Mouse (Mus musculus) lung, postnatal 0 days (tissue): ENCODE results near the gene Usp50. TPM values are rescaled to one million over a fixed set of nuclear protein-coding genes. Genes with fewer than 3 reads are reported as not detected.

ENCODE experiments used
- ATAC-seq: fragments of 200-750 bp; cut with Nextera tagmentation; 2 replicates; pipeline ENCODE4 v1.8.0; 2017; ENCODE audit warnings: moderate library complexity
- DNase-seq: peaks from one replicate; pipeline ENCODE4 v3.0.0-alpha.2; 2016; ENCODE audit warnings: low spot score
- H3K27ac ChIP-seq: fragments of 300-500 bp; sonication (generic); 2 replicates; pipeline ENCODE4 v1.5.1; 2014; ENCODE audit warnings: antibody characterized with exemption, mild to moderate bottlenecking, low read length, mixed read lengths
- H3K27me3 ChIP-seq: fragments of 300-500 bp; sonication (generic); replicated peaks from 2 replicates; pipeline ENCODE4 v1.6.1; 2014; ENCODE audit warnings: low read length, mixed read lengths; ENCODE audit not compliant: insufficient read depth
- H3K36me3 ChIP-seq: fragments of 300-500 bp; sonication (generic); 2 replicates; pipeline ENCODE4 v1.6.1; 2014; ENCODE audit warnings: low read length, mixed read lengths; ENCODE audit not compliant: insufficient read depth
- H3K4me1 ChIP-seq: fragments of 300-500 bp; sonication (generic); 2 replicates; pipeline ENCODE4 v1.6.1; 2014; ENCODE audit warnings: antibody characterized with exemption, low read depth, low read length, mixed read lengths; ENCODE audit not compliant: insufficient read depth
- H3K4me2 ChIP-seq: fragments of 300-500 bp; sonication (generic); replicated peaks from 2 replicates; pipeline ENCODE4 v1.6.1; 2014; ENCODE audit warnings: low read depth, mild to moderate bottlenecking, low read length, moderate library complexity, mixed read lengths
- H3K4me3 ChIP-seq: fragments of 300-500 bp; sonication (generic); 2 replicates; pipeline ENCODE4 v1.5.1; 2014; ENCODE audit warnings: low read depth, low read length
- H3K9ac ChIP-seq: fragments of 300-500 bp; sonication (generic); replicated peaks from 2 replicates; pipeline ENCODE4 v1.6.1; 2014; ENCODE audit warnings: low read depth, mild to moderate bottlenecking
- H3K9me3 ChIP-seq: fragments of 300-500 bp; sonication (generic); 2 replicates; pipeline ENCODE4 v1.6.1; 2016; ENCODE audit warnings: low read length, mixed read lengths
- CTCF ChIP-seq: IDR thresholded peaks from 2 replicates; pipeline ENCODE4 v1.5.1; 2016; ENCODE audit warnings: antibody characterized with exemption, mild to moderate bottlenecking
- EP300 ChIP-seq: IDR thresholded peaks from 2 replicates; pipeline ENCODE4 v1.6.1; 2016; ENCODE audit warnings: antibody characterized with exemption, mild to moderate bottlenecking, control low read depth
- WGBS: fragments of 180-500 bp; shearing (Covaris S2); extraction: QIAGEN DNeasy Blood & Tissue Kit; methylation state at CpG from one replicate; pipeline ENCODE4 v1.1.7; 2014; 5-methylcytosine and 5-hydroxymethylcytosine counted together
- polyA plus RNA-seq: library from polyadenylated mRNA; unstranded; fragments of >200 nt; fragmentation: Nextera tagmentation; extraction: Ambion mirVana; gene quantifications from 2 replicates; pipeline ENCODE4 v1.2.1, GENCODE M21; 2015

Usp50 gene
- polyA plus RNA-seq, 1 experiment from 2014 or later: 1.6 TPM

- H3K27ac ChIP-seq: no peak overlapping the region
- no peak overlapping the region for H3K9ac ChIP-seq
- H3K4me1 ChIP-seq: no peaks in the 10 kb centered on the region
- H3K9me3 ChIP-seq: no peaks in the 10 kb centered on the region
- H3K4me2 ChIP-seq: no peak overlapping the region
- peaks cover 13% of the 10 kb centered on the region for H3K36me3 ChIP-seq
- WGBS: 73% methylated on average over 5 of the region's 5 CpGs
- no peaks in the 10 kb centered on the region for H3K27me3 ChIP-seq
- no peak for ATAC-seq
- TF ChIP-seq EP300 (no peak), CTCF (no peak)
- H3K4me3 ChIP-seq: no peak overlapping the region
- no peak for DNase-seq
Observed at GRCm38 (mm10) chr2:126792611-126793010, 9.3 kb upstream of the Usp50 start.

DNA sequence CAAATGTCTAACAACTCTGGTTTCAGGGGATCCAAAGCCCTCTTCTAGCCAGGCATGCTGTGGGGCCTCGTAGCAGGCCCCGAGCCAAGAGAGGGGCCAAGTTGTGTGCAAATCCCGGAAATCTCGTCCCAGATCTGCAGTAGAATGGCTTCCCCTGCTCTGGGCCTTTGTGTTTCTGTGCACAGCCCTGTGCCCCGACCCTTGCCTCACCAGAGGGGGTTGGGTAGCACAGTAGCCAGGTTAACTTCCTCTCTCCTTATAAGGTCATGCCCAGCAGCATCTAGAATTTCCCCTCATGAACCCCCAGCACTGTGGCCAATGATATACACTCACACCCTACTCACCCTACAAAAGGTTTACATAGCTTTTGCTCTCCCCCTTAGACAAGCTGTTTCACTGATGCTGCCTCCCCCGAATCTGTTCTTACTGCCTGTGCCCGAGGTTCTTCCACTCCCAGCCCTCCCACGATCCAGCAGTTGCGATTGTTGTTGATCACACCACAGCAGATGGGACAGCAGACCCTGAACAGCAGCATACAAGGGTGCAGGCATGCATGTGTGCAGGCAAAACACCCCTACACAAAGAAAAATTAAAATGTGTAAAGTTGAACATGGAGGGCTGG is 4.6 kb upstream of the Usp50 start:
- Histone ChIP-seq H3K9ac (no peak overlapping the region), H3K36me3 (no peaks in the 10 kb centered on the region), H3K27me3 (no peaks in the 10 kb centered on the region), H3K27ac (no peak overlapping the region), H3K4me3 (no peak overlapping the region), H3K9me3 (no peaks in the 10 kb centered on the region), H3K4me1 (no peaks in the 10 kb centered on the region), H3K4me2 (no peak overlapping the region)
- DNase-seq: peak; percentile 6
- ATAC-seq: peak; percentile 21; the same call in 1 of the 2 replicates
- TF ChIP-seq EP300: no peak
- TF ChIP-seq CTCF: no peak
- WGBS: 18% methylated on average over 9 of the region's 9 CpGs

DNA sequence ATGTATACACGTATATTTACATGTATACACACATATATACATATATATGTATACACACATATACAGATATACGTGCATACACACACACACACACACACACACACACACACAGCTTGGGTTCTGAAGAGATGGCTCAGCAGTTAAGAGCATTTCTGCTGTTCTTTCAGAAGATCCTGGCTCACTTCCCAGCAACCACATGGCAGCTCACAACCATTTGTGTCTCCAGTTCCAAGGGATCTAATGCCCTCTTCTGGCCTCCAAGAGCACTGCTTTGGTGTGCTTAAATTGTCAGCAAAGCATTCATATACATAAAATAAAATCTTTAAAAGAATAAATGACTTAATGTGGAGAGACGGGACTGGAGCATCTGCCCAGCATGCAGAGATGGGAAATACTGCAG is 837 bp downstream of the Usp50 start:
- peak; percentile 92 for DNase-seq
- Histone ChIP-seq H3K4me2 (no peak overlapping the region), H3K9ac (no peak overlapping the region), H3K36me3 (no peaks in the 10 kb centered on the region), H3K9me3 (no peaks in the 10 kb centered on the region), H3K27me3 (no peaks in the 10 kb centered on the region), H3K27ac (no peak overlapping the region), H3K4me1 (no peaks in the 10 kb centered on the region), H3K4me3 (no peak overlapping the region)
- no peak for TF ChIP-seq EP300
- peak; percentile 76 for TF ChIP-seq CTCF
- peak; percentile 72 for ATAC-seq
- WGBS: 67% methylated on average over 3 of the region's 3 CpGs

- WGBS: 81% methylated on average over 1 of the region's 1 CpGs
- Histone ChIP-seq H3K4me3 (no peak overlapping the region), H3K9me3 (no peaks in the 10 kb centered on the region), H3K4me1 (no peaks in the 10 kb centered on the region), H3K9ac (no peak overlapping the region), H3K27me3 (no peaks in the 10 kb centered on the region), H3K27ac (no peak overlapping the region), H3K36me3 (no peaks in the 10 kb centered on the region), H3K4me2 (no peak overlapping the region)
- ATAC-seq (no peak), DNase-seq (no peak)
- TF ChIP-seq CTCF (no peak), EP300 (no peak)
Observed at GRCm38 (mm10) chr2:126781478-126781877, 1.8 kb downstream of the Usp50 start.

DNA sequence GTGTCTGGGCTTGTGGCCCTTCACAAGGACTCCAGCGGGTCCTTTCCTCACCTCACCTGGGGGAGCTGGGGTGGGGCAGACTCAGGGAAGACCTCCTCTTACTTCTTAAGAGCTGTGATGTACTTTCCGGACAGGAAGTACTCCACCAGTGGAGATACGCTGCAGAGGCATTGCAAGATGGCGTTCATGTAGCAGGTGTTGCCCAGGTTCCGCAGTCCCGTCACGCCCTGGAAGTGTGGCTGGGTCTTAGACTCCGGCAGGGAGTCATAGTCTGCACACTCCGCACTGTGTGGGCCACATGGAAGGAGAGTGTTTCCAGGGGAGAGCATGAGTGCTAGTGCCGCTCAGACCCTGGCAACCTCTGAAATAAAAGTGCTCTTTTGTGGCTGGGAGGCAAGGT is 3.0 kb downstream of the Usp50 start:
- Histone ChIP-seq H3K9me3 (no peaks in the 10 kb centered on the region), H3K4me1 (no peaks in the 10 kb centered on the region), H3K9ac (no peak overlapping the region), H3K4me3 (no peak overlapping the region), H3K36me3 (no peaks in the 10 kb centered on the region), H3K4me2 (no peak overlapping the region), H3K27me3 (no peaks in the 10 kb centered on the region), H3K27ac (no peak overlapping the region)
- 76% methylated on average over 10 of the region's 10 CpGs for WGBS
- DNase-seq (no peak), ATAC-seq (no peak)
- TF ChIP-seq CTCF (no peak), EP300 (no peak)

DNA sequence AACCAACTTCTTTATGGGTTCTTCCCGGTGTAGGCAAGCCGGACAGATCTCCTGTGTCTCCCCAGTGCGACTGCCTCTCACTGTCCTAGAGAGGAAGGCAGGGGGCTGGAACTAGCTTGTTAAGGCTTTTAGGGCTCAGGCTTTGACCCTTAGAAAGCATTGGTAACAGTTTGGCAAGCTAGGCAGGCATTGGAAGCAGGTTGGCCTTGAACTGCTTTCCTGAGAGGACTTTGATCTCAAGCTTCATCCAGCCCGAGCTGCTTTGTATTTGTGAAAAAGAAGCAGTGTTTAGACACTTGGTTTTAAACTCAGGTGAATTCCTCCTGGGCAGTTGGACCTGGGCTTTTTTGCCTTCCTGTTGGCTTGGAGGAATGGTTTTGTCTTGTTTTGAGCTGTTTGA is 4.5 kb downstream of the Usp50 start:
- no peak overlapping the region for H3K27ac ChIP-seq
- no peak overlapping the region for H3K9ac ChIP-seq
- ATAC-seq (no peak), DNase-seq (no peak)
- H3K9me3 ChIP-seq: no peaks in the 10 kb centered on the region
- no peaks in the 10 kb centered on the region for H3K36me3 ChIP-seq
- H3K4me2 ChIP-seq: no peak overlapping the region
- H3K4me1 ChIP-seq: no peaks in the 10 kb centered on the region
- TF ChIP-seq EP300 (no peak), CTCF (no peak)
- H3K27me3 ChIP-seq: no peaks in the 10 kb centered on the region
- no peak overlapping the region for H3K4me3 ChIP-seq
- 81% methylated on average over 4 of the region's 4 CpGs for WGBS

DNA sequence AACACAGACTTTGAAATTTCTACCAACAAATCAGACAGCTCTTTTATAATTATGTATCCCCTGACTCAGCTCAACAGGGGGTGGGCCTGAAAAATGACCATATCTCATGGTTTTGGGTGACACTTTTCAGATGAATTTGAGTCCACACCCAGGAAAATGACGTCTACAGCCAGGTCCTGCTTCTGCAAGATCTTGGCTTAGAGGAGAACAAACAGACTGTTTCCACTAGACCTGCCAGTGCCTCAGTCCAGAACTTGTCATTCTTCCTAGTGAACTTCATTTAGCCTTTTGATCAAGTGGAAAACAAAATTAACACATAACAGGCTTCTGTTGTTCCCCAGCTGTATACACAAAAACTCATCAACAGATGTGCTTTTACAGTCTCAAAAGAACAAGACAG is 6.9 kb downstream of the Usp50 start:
- Histone ChIP-seq H3K9ac (no peak overlapping the region), H3K27me3 (no peaks in the 10 kb centered on the region), H3K4me3 (no peak overlapping the region), H3K27ac (no peak overlapping the region), H3K4me2 (no peak overlapping the region), H3K4me1 (no peaks in the 10 kb centered on the region), H3K9me3 (no peaks in the 10 kb centered on the region), H3K36me3 (no peaks in the 10 kb centered on the region)
- no peak for TF ChIP-seq CTCF
- TF ChIP-seq EP300: no peak
- ATAC-seq (no peak), DNase-seq (no peak)
- WGBS: 27% methylated on average over 1 of the region's 1 CpGs
